Comparison of ENCODE assay signal across 9 mouse cellular contexts in the genomic region with DNA sequence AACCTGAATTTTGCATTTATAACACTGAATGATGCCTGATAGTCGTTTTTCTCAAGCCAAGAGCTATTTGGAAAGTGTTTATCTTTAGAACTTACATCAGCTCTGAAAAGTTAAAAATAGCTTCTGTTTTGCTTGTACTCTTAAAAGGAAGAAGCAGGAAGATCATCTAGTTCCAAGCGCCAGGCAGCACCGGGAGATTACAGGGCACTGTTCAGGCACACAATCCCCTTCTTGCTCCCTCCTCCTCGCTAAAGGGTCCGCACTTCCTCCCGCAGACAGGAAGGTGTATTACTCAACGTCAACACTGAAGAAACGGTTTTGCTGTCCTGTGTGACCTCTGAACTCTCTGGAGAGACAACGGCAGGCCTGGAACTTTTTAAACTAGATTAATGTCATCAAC. TPM values are rescaled to one million over a fixed set of nuclear protein-coding genes. Genes with fewer than 3 reads are reported as not detected.
DNase-seq lines count a peak whose midpoint lies in the region; ATAC-seq and TF ChIP-seq lines count a peak whose summit lies in the region.
"Had no signal": no experiment of that assay in that cellular context is flagged by ENCODE, and none has a peak within 500 bp of the region (broad histone marks: within the 10 kb centered on the region; RNA-seq: fewer than 3 reads in every experiment).

No protein-coding gene starts in this region.

- no peak; the same call in 1 of the 2 replicates for ATAC-seq in lung, embryonic 15.5 days (ENCODE audit: borderline replicate concordance, extremely low read depth, low FRiP score, low TSS enrichment)
- no peak for ATAC-seq in inflammation-experienced regulatory T-cells, adult 6 months

- no peak for TF ChIP-seq POLR2A in bone marrow macrophage, adult 2 months (IDR thresholded peaks at IDR 0.05; ENCODE audit: borderline replicate concordance, low read depth, low read length)

- H3K36me3 ChIP-seq in lung, embryonic 15.5 days, result no peaks in the 10 kb centered on the region

- TF ChIP-seq CTCF in bone marrow macrophage, adult 2 months (IDR thresholded peaks at IDR 0.05; ENCODE audit: low read depth, low read length), result no peak

- 0 out of 2 replicates have a peak overlapping the region, but pooled peaks have one; percentile 16 for H3K4me2 ChIP-seq in lung, embryonic 15.5 days
- H3K4me2 ChIP-seq: midbrain, embryonic 12.5 days had no signal

- peak overlapping the region; percentile 94 for H3K27ac ChIP-seq in bone marrow macrophage, adult 2 months (ENCODE audit: insufficient read depth, low read depth, low read length)
- H3K27ac ChIP-seq in lung, embryonic 15.5 days, result peak overlapping the region; percentile 82

- H3K4me1 ChIP-seq in bone marrow macrophage, adult 2 months (ENCODE audit: control insufficient read depth, insufficient read depth, low read length), result peaks cover 62% of the 10 kb centered on the region
- peaks cover 34% of the 10 kb centered on the region for H3K4me1 ChIP-seq in lung, embryonic 15.5 days

- H3K9me3 ChIP-seq in lung, embryonic 15.5 days, result no peaks in the 10 kb centered on the region
- H3K9me3 ChIP-seq: midbrain, embryonic 12.5 days had no signal

- H3K27me3 ChIP-seq in lung, embryonic 15.5 days, result no peaks in the 10 kb centered on the region
- H3K27me3 ChIP-seq: midbrain, embryonic 12.5 days had no signal

- DNase-seq in adrenal gland, adult (ENCODE audit: inconsistent age in 2 of 2, low spot score in 1 of 2), result peak; percentile 58 to 77
- DNase-seq in adrenal gland, postnatal 25 days, result no peak
- peak; percentile 57 for DNase-seq in heart, postnatal 4 days
- no peak for DNase-seq in frontal cortex, postnatal 25 days (ENCODE audit: low spot score in 2 of 2)
- no peak for DNase-seq in embryo, embryonic 11 days

- 14% methylated on average over 9 of the region's 9 CpGs for WGBS in lung, embryonic 15.5 days

- no peak overlapping the region for H3K9ac ChIP-seq in lung, embryonic 15.5 days
- H3K9ac ChIP-seq: midbrain, embryonic 12.5 days had no signal

- peak overlapping the region; percentile 27 for H3K4me3 ChIP-seq in bone marrow macrophage, adult 2 months (ENCODE audit: insufficient read depth, low read length)
- H3K4me3 ChIP-seq in lung, embryonic 15.5 days, result no peak overlapping the region
- H3K4me3 ChIP-seq: midbrain, embryonic 12.5 days had no signal

RNA-seq across cellular contexts. Expression of gene Clip1, which starts 22.4 kb away (rescaled TPM):
- 87.4 and 103 TPM in 2 replicates for total RNA-seq in adrenal gland, postnatal 25 days (2021)
- polyA plus RNA-seq in bone marrow macrophage, adult 2 months (2012; ENCODE audit: insufficient read depth, insufficient read length, missing spikeins), result 53.6 and 73.6 TPM in 2 replicates
- 100 to 1,000 TPM; 108 to 117 TPM for total RNA-seq in heart, postnatal 4 days (2021)
- 35.5 and 39.1 TPM in 2 replicates for polyA plus RNA-seq in lung, embryonic 15.5 days (2015; fragmentation: Nextera tagmentation; extraction: Ambion mirVana)
- polyA plus RNA-seq in inflammation-experienced regulatory T-cells, adult 6 months (2017; shearing (Covaris generic)), result 10 to 100 TPM; 41.5 to 56.4 (median 51.1) TPM

RNA-seq across cellular contexts. Expression of gene Zcchc8, which starts 58.8 kb away (rescaled TPM):
- total RNA-seq in adrenal gland, postnatal 25 days (2021), result 52.9 and 57.5 TPM in 2 replicates
- polyA plus RNA-seq in bone marrow macrophage, adult 2 months (2012; ENCODE audit: insufficient read depth, insufficient read length, missing spikeins), result 92.1 and 95.1 TPM in 2 replicates
- 10 to 100 TPM; 53.1 to 57.6 TPM for total RNA-seq in heart, postnatal 4 days (2021)
- 67.1 and 90.4 TPM in 2 replicates for polyA plus RNA-seq in lung, embryonic 15.5 days (2015; fragmentation: Nextera tagmentation; extraction: Ambion mirVana)
- 10 to 100 TPM; 60.2 to 83.6 (median 75.5) TPM for polyA plus RNA-seq in inflammation-experienced regulatory T-cells, adult 6 months (2017; shearing (Covaris generic))

Comparison
In these comparisons a context has a peak if more than half of its experiments do, and no peak if none do; other contexts are left out.
1. DNase-seq: peak in adrenal gland, adult (2 of 2) and heart, postnatal 4 days (single experiment); none in adrenal gland, postnatal 25 days (single experiment), frontal cortex, postnatal 25 days (0 of 2) and embryo, embryonic 11 days (single experiment).